Mouse (Mus musculus) myocyte (in vitro differentiated cells): ENCODE measurements at regions not wholly inside any gene's neighbourhood (a gene's known extent, or its start where the extent isn't known, plus 50 kb on each side); places are given as distances from the start of the nearest gene placed in this dataset.

Experiments used
- E2F4 ChIP-seq: IDR thresholded peaks from one replicate; pipeline ENCODE4 v1.6.1; 2011; ENCODE audit warnings: mild to moderate bottlenecking, control low read depth, moderate library complexity; ENCODE audit not compliant: insufficient read depth
- MAX ChIP-seq: IDR thresholded peaks from one replicate; pipeline ENCODE4 v1.6.1; 2011; ENCODE audit warnings: low read depth, mild to moderate bottlenecking, control low read depth
- MYOG ChIP-seq, 3 experiments: IDR thresholded peaks; one replicate each; pipeline ENCODE4 v1.6.1; 2011; ENCODE audit warnings: control low read depth in 2 of 3, low read depth in 2 of 3, mild to moderate bottlenecking in 2 of 3; ENCODE audit not compliant: insufficient read length in 2 of 3, control insufficient read depth in 1 of 3, insufficient read depth in 1 of 3
- POLR2A ChIP-seq: IDR thresholded peaks from one replicate; pipeline ENCODE4 v1.6.1; 2011; ENCODE audit warnings: low read depth, mild to moderate bottlenecking, control low read depth, moderate library complexity; ENCODE audit not compliant: insufficient read length
- POLR2AphosphoS2 ChIP-seq: IDR thresholded peaks from one replicate; pipeline ENCODE4 v1.6.1; 2011; ENCODE audit warnings: low read depth, control low read depth; ENCODE audit not compliant: insufficient read length
- REST ChIP-seq: IDR thresholded peaks from one replicate; pipeline ENCODE4 v1.6.1; 2011; ENCODE audit warnings: mild to moderate bottlenecking, control low read depth, moderate library complexity; ENCODE audit not compliant: insufficient read depth, insufficient read length
- SRF ChIP-seq: IDR thresholded peaks from one replicate; pipeline ENCODE4 v1.6.1; 2011; ENCODE audit warnings: low read depth; ENCODE audit not compliant: control insufficient read depth, insufficient read length
- TCF12 ChIP-seq: IDR thresholded peaks from one replicate; pipeline ENCODE4 v1.6.1; 2011; ENCODE audit warnings: mild to moderate bottlenecking, control low read depth; ENCODE audit not compliant: poor library complexity, insufficient read depth, severe bottlenecking
- USF1 ChIP-seq: IDR thresholded peaks from one replicate; pipeline ENCODE4 v1.6.1; 2011; ENCODE audit warnings: low read depth, mild to moderate bottlenecking, control low read depth, moderate library complexity

- TF ChIP-seq TCF12 (no peak), POLR2AphosphoS2 (no peak), MAX (no peak), POLR2A (no peak), MYOG (IDR thresholded peaks at IDR 0.05; ENCODE audit: control insufficient read depth in 1 of 3, insufficient read depth in 1 of 3, insufficient read length in 2 of 3, low read depth in 2 of 3) (no peak), REST (no peak), USF1 (no peak), E2F4 (no peak), SRF (no peak)
Measured at GRCm38 (mm10) chr10:97047996-97048395, 431.2 kb downstream of the Btg1 start.
